Mouse (Mus musculus) layer of hippocampus, postnatal 10 days (tissue): ENCODE measurements around the gene Slx4ip. TPM values are rescaled to one million over a fixed set of nuclear protein-coding genes. Genes with fewer than 3 reads are reported as not detected.
"Not testable (repeated sequence)": the region's sequence is repeated elsewhere in the genome, so short reads cannot be mapped to it uniquely, and the experiment has no call there.

Experiments used
- DNase-seq, 2 experiments: peaks; one replicate each; pipeline ENCODE4 v3.0.0; 2021; ENCODE audit warnings: low spot score in 2 of 2
- long read RNA-seq: library from polyadenylated mRNA; stranded (forward); transcript quantifications from one replicate; pipeline ENCODE4 v2.0.0, GENCODE M21; 2023
- total RNA-seq, 2 experiments: library from RNA; stranded (reverse); gene quantifications; 2 replicates each; pipeline ENCODE4 v1.2.3; 2021

Gene Slx4ip
- total RNA-seq = 1 to 10 TPM; 6.1 to 7.9 TPM
- long read RNA-seq, partial matches to known transcripts = 0 of 2 reads
- long read RNA-seq, other reads (novel, unspliced or antisense) = 2 of 2 reads

DNA sequence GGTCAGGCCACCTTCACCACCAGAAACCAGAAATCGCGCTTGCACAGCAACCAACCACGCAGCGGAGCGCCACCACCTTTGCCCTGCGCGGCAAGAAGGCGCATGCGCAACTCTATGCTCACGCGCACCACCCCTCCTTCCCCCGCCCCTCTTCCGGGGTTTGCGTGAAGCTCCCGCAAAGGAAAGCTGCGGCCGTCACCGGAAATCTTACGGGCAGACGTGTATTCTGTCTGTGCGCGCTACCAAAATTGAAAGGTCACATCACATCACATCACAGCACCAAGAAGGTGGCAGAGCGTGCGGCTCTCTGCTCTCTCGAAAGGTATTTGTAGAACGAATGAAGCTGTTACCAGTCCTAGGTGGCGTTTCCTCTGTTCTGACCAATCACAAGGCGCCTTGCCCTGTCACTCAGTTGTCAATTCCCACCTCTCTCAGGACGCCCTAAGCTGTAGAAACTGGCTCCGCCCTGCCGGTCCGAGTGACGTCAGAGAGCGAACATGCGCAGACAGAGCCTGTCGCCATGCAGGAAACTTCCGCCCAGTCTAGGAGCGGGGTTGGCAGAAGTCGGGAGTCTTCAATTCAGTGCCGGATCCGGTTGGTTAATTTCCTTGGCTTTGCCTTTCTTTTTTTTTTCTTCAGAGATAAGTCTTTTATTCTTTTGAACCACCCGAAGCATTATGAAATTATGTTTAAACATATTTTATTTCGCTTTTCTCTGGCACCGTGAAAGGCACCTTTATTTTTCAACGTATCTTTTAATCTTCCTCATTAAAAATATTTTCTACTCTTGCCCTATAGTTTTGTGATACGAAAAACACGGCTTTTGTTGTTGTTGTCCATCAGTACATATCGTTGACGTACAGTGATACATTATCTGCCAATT is at the start of gene Slx4ip, which contains the start of the genes AL731706.1 and Mkks:
Gene Slx4ip, plus strand, starts transcription at position 151 of the 883 bp plus-strand sequence.
Gene AL731706.1, minus strand, starts transcription at position 322 of the 883 bp plus-strand sequence.
Gene Mkks, minus strand, starts transcription at position 322 of the 883 bp plus-strand sequence.
- DNase-seq = peak; percentile 98 to 99

DNA sequence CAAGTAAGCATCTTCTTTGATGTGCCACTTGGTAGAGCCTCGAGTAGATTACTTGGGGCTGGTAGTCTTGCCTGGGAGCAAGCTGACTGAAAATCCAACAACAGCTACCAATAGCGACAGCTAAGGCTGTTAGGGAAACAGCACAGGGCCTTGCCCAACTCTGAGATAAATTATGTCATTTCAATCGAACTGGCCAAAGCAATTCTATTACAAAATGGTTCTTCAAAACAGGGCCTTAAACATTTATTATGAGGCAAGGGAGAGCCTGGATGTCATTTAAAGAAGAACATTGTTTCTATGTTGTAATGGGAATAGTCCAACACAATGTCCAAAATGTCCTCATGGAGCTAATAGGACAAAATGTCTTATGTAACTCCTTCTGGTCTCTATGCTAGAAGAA is 40.7 kb upstream of the Slx4ip start:
- DNase-seq = no peak

DNA sequence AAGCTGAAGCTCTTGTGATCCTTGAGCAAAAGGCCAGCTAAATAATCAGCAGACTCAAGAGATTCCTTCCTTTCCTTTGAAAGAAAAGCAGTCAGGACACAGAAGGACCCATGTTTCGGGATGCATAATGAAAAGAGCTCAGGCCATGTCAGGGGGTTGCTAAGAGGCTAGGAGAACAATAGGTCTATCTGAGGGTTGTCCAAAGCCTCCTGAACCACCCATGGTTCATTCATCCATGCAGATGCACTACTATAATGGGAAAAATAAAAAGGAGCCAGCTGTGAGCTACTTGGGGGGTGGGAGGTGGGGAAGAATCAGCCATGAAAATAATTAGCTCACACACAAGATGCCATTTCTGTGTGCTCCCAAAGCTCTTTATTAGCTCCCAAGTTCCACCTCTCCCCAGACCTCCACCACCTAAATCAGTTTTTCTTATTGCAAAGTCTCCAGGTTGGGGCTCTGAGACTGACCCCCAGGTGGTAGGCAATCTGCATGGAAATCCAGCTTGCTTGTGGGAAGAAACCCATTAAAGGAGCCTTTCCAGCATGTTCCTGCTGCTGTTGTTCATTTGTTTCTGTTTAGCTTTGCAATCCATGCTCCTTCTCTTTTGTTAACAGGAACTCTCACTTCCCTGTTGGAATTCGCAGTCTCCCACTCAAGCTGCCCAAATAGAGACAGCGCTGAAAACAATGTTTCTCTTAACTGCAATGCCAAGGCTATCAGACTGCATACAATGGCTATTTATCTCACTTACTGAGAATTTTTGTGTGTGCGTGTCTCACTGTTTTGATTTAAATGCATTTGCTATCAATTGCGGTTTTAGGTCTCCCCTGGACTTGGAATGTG is 36.3 kb upstream of the Slx4ip start:
- peak in 1 of 2 experiments; percentile 9 for DNase-seq

DNA sequence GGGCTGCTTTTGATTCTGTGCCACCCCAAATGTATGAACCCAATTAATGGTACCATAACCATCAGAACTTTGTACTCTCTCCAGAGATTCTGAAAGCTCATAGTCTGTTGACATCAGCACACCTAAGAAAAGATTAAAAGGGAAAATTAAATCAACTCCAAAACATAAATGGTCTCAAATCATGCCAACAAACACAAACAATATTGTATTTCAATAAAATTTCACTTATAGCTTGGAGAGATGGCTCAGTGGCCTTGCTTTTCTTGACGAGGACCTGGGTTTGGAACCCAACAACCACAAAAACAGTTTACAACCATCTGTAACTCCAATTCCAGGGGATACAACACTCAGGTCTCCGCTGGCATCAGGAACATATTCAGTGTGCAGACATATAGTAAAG is 5.4 kb upstream of the Slx4ip start, which contains the start of gene AL731706.2:
Gene AL731706.2, minus strand, starts transcription at position 101 of the 400 bp plus-strand sequence.
- no peak for DNase-seq

DNA sequence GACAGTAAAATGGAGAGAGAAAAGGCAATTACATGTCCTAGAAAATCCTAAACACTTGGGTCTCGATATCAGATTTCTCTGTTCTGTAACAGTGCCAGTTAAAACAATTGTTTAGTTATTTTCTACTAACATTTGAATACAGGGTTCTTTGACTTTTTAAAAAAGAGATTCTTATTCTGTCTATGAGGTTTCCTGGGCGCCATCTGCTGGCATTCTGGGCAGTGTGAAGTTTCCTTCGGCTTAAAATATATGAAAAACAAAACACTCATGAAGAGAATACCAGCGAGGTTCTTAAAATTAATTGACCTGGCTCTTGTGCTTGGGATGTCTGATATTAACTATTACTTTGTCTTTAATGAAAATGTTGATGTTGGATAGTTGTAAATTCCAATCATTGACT is 4.2 kb upstream of the Slx4ip start:
- DNase-seq = peak; percentile 40 to 61

DNA sequence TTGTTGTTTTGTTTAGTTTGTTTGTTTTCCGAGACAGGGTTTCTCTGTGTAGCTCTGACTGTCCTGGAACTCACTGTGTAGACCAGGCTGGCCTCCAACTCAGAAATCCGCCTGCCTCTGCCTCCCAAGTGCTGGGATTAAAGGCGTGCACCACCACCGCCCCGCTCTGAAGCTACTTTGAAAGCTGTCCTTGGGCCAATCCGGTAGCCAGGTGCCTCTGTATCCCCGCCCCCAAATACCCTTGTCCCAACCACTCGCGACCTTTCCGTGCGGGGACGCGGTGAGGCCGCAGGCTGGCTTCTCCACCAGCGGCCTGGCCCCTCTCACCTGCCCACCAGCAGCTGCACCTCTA is 326 bp upstream of the Slx4ip start:
- not testable (repeated sequence) for DNase-seq

DNA sequence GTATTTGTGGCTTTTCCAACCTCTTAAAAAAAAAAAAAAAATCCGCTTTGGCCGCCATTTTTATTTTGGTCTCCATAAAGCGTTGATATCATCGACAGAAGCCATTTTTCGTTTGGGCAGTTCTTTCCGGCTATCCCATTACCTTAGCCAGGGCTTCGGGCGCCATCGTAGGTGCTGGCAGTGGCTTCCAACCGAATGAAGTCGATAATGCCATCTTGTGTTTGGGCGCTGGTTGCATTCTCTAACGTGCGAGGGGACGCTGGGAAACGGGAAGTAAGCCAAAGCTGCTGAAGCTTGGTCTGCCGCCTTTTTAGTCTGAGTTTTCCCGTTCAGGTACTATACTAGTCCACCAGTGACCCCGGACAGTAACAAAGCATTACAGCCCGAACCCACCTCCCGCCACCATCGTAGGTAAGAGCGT is 943 bp downstream of the Slx4ip start:
- DNase-seq = peak; percentile 96

DNA sequence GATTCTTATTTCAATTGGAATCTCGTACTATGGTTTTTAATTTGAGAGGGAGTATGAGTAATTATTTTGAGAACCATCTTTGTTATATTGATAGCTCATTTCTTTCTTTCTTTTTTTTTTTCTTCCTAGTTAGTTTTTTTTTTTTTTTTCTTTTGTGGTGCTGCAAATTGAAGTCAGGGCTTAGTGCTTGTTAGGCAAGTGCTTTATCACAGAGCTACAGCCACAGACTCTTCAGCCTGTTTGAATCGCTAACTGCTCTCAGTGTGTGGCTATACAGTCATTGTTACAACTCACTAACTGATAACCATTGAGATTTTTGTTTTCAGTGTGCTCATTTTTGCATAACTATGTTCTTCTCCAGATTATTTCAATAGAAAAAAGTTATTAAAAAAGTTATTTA is 3.5 kb downstream of the Slx4ip start:
- no peak for DNase-seq

DNA sequence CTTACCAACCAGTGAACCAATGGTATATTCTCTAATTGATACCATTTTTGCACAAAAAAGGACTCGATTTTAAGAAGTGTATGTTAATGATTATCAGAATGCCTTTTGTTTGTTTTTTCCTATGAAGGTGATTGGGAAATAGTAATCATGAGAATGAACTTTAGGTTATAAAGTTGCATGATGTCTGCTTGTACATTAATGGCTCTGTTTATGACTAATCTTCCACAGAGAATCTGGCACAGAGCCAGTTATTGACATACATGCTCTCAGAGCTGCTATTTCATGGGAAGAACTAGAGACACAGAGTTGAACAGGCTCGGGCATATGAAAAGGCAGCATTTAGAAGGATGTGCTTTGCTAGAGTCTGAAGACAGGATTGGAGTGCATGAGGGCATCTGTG is 5.1 kb downstream of the Slx4ip start:
- DNase-seq = no peak

DNA sequence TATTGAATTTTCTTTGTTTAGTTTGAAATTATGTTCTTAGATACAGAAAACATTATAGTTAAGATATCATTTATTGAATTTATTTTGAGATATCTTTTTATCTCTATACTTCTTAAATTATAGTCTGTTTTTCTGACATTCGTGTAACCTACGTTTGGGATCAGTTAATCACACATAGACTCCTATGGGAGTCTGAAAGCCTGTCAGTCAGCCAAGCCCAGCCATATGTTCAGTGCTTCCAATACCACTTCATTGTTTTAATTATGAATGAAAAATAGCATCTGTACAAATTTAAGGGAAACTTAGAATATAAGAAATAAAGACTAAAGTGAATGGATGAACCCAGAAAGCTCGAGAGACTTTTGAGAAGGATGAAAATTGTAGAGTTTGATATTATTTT is 17.6 kb downstream of the Slx4ip start:
- no peak for DNase-seq

DNA sequence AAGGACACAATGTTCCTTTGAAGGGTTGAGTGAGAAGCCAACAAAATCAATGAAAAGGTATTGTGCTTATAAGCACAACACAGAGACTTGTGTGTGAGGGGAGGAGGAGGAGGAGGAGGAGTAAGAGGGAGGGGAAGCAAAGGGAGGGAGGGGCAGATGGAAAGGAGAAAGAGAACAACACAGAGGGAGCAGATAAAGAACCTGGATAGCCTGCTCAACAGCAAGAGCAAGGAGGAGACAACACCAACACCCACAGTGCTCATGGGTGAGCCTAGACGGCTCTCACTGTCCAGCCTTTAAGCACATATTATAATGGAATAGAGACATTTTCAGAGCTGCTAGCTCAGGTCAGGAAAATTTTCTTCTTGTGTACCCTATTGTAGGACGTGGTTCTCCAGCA is 18.3 kb downstream of the Slx4ip start:
- no peak for DNase-seq

DNA sequence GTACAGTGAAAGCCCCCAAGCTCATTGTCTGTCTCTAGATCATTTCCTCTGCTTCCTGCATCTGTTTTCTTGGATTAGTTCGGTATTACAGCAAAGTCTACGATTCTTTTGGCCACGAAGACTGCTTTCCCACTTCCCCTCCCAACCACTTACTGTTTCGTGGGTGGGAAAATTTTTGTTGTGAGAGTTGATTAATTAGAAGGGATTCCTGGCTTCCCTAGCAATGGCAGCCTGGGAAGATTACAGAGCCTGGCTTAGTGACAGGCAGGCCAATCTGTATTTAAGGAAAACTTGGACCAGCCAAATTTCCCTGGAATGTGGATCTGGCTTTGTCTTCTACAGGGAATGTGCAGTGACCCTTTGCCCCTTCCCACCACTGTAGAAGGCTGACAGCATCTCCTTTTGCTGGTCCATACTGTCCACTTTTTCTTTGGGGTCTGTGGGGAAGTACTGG is 21.0 kb downstream of the Slx4ip start:
- DNase-seq = no peak

DNA sequence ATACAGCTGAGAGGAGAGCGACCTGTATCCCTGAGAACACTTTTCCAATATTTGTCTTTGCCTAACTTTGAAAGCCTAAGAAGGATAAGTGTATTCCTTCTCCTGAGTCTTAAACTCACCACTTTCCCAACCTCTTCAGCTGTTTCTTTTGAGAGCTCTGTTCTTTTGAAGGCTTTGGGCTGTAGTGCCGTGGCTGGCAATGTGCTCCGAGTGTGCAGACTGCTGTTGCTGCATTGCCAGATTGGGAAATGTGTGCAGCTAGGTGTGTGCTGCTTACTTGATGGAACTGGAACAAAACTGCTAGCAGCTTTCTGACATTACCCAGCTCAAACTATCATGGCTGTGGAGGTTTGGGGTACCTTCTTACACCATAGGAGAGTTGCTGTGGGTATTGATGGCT is 22.0 kb downstream of the Slx4ip start:
- no peak for DNase-seq

DNA sequence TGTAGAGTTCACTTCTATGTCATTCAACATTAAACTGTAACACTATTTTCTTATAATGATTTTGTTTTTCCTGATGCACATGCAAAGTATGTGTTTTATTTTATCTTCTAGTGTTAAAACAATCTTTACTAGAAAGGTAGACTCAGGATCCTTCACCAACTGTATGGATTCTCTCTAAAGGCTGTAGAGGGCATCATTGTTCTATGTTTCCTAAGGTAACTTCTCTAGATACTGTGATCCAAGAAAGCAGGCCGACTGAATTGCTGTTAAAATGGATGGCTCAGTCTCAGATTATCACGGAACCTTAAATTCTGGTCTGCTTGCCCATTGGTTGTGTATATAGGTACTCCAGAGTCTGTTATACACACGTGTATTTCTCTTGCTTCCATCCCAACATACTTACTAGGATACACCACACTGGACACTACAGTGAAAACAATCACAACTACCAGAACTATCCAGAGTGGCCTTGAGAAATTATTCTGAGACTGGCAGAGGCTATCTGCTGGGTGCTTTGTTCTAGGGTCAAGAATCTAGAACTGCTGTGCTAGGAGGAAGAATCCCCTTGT is 23.4 kb downstream of the Slx4ip start:
- no peak for DNase-seq

DNA sequence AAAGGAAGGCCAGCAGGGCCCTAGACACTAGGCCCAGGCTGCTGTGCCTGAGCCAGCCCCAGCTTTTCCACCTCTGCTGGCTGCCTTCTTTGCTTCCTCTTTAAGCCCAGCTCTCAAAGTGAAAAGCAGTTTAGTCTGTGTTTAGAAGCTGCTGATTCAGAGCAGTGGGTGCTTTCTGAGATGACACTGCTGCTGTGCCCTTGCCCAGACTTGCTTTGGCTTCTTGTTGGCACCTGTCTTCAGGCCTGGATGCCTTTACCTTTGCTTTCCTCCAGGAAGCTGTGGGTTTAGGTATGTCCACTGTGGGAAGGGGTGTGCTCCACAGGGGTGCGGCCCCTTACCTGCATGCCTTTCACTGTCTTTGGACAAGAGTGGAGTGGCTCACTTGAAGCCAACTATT is 28.4 kb downstream of the Slx4ip start:
- DNase-seq = no peak

DNA sequence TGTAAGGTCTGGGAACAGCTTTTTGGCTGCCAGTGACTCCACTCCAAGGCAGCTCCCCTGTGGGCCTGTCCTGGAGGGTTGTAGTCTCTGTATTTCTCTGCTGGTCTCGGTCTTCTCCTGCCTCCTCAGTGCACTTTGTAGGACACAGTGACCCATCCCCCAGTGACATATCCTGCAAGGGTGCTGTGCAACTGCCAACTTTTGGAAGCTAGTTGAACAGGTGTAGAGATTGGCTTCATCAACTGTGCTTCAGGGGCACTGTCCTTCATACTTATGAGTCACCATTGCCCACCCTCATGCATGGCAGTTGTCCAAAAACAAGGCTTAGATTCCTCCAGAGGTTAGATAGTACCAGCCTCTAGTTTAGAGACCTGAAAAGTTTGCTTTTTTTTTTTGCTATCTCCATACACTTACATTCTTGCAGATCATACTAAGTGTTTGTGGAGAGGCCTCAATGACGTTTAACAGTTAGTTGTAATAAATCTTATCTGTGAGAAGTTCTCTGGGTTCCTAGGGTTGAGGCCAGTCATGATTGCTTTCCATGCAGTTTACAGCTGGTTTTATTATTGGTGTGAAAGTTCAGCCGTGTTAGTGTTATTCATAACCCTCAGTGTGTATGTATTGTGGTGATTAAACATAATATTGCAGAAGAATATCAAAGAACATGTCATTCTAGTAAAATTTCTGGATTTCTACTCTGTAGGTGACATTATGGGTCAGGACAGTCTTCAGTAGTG is 29.4 kb downstream of the Slx4ip start:
- DNase-seq = no peak

DNA sequence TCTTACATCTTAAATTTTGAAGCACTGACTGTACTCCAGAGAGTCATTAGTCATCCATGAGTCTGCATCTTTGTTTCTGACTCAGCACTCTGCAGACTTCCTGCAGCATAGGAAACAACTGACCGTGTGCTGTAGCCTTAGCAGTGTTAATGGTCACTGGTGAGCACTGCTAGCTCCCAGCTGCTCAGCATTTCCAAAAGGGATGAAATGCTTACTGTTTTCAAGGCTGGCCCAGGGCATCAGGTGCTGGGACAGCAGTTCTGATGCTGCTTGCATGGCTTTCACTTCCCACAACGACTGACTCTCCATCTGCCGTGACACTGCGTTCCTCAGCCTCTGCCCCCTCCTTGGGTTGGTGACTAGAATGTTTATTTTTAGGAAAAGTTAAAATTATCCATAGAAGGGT is 30.0 kb downstream of the Slx4ip start:
- peak in 1 of 2 experiments; percentile 16 for DNase-seq

DNA sequence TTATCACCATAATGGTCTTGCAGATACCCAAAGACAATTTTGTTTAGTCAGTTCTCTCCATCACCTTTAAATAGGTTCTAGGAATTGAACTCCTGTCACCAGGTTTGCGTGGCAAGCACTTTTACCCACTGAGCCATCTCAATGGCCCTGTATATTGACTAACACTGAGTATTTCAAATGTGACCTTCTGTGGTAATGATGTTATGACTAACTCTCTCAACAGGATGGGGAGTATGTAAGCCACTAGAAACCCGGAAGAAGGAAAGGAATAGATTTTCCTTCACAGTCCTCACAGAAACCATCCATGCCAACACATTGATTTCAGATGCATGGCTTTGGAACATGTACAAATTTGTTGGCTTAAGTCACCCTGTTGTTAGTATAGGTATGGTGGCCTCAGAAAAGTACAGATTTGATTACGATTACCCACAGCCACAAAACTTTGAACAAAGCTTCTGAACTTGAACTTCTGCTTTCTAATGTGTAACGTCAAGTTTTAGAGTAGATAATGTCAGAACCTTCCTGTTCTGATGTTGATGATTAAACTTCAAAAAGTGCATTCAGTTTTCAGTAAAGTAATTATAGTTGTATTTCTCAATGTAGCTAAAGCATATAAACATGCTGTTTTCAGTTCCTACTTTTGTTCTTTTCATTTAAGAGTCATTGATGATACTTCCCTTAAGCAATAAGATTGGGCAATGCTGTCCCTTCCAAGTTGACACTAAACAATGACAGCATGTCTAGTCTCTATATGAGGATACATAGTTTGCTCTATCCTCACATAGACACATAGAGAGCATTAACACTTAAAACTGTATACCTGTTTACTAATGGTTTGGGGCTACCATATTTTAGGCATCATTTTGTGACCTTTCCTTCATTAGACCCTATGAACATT is 45.6 kb downstream of the Slx4ip start:
- DNase-seq = no peak

DNA sequence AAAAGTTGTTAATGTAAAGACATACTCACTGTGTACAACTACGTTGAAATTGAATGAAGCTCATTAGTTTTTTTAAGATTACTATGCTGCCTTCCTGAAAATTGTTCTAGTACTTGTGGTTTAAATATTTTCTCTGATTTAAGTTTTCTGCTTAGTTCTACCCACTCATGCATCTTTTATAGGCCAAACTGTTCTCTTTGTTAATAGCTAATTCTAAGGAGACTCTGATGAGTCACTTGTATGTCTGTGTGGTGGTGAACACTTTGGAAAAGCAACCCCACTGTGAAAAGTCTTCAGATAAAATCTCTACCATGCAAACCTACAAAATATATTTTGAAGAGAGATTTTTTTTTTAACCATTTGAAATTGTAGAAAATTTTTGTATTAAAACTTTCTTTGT is 47.2 kb downstream of the Slx4ip start:
- no peak for DNase-seq

DNA sequence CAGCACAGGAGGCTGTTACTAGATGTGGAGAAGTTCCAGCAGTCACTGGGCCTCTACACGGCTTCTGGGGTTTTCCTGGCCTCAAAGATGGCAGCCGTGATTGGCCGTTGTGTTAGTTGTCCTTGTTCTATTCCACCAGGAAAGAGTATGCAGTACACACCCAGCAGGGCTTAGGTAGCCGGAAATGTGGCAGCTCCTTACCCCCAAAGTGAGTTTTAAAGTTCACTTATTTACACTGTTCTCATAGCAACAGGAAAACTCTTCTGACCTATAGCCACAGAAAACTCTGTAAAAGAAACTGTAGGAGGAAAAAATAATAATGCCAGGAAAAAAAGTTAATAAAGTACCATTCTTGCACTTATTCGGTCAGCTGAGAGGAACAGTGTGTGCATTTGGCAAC is 55.3 kb downstream of the Slx4ip start:
- DNase-seq = no peak
